Mouse (Mus musculus) embryonic facial prominence, embryonic 15.5 days (tissue): ENCODE results near the gene Ppp1r3c. TPM values are rescaled to one million over a fixed set of nuclear protein-coding genes. Genes with fewer than 3 reads are reported as not detected.
A peak's percentile ranks its signal among the peaks of the same experiment; 100 is the strongest.

ENCODE experiments used
- ATAC-seq: fragments of 200-750 bp; cut with Nextera tagmentation; 2 replicates; pipeline ENCODE4 v1.8.0; 2017; ENCODE audit warnings: low read depth, moderate TSS enrichment; ENCODE audit not compliant: insufficient number of reproducible peaks, low FRiP score, low TSS enrichment
- H3K27ac ChIP-seq: fragments of 300-500 bp; sonication (generic); replicated peaks from 2 replicates; pipeline ENCODE4 v1.5.1; 2015; ENCODE audit warnings: mild to moderate bottlenecking, inconsistent platforms
- H3K27me3 ChIP-seq: fragments of 300-500 bp; sonication (generic); 2 replicates; pipeline ENCODE4 v1.6.1; 2015; ENCODE audit warnings: inconsistent platforms
- H3K36me3 ChIP-seq: fragments of 300-500 bp; sonication (generic); 2 replicates; pipeline ENCODE4 v1.6.1; 2015; ENCODE audit warnings: mild to moderate bottlenecking, inconsistent platforms
- H3K4me1 ChIP-seq: fragments of 300-500 bp; sonication (generic); 2 replicates; pipeline ENCODE4 v1.6.1; 2015; ENCODE audit warnings: inconsistent platforms
- H3K4me2 ChIP-seq: fragments of 300-500 bp; sonication (generic); replicated peaks from 2 replicates; pipeline ENCODE4 v1.6.1; 2015; ENCODE audit warnings: mild to moderate bottlenecking, inconsistent platforms
- H3K4me3 ChIP-seq: fragments of 300-500 bp; sonication (generic); replicated peaks from 2 replicates; pipeline ENCODE4 v1.5.1; 2015; ENCODE audit warnings: mild to moderate bottlenecking, inconsistent platforms
- H3K9ac ChIP-seq: fragments of 300-500 bp; sonication (generic); 2 replicates; pipeline ENCODE4 v1.6.1; 2015; ENCODE audit warnings: inconsistent platforms
- H3K9me3 ChIP-seq: fragments of 300-500 bp; sonication (generic); replicated peaks from 2 replicates; pipeline ENCODE4 v1.6.1; 2016; ENCODE audit warnings: inconsistent platforms
- WGBS: fragments of 180-500 bp; shearing (Covaris S2); methylation state at CpG from one replicate; pipeline ENCODE4 v1.1.7; 2015; 5-methylcytosine and 5-hydroxymethylcytosine counted together
- polyA plus RNA-seq: library from polyadenylated mRNA; unstranded; fragments of >200 nt; fragmentation: Nextera tagmentation; extraction: Ambion mirVana; gene quantifications from 2 replicates; pipeline ENCODE4 v1.2.1, GENCODE M21; 2015

Gene Ppp1r3c
- polyA plus RNA-seq, 1 experiment from 2014 or later = 16.6 TPM

GRCm38 (mm10) chr19:36716221-36716620 is 20.2 kb downstream of the Ppp1r3c start:
- H3K36me3 ChIP-seq = no peaks in the 10 kb centered on the region
- H3K27me3 ChIP-seq = no peaks in the 10 kb centered on the region
- 60% methylated on average over 7 of the region's 7 CpGs for WGBS
- no peak overlapping the region for H3K4me2 ChIP-seq
- no peak overlapping the region for H3K27ac ChIP-seq
- no peaks in the 10 kb centered on the region for H3K9me3 ChIP-seq
- H3K4me1 ChIP-seq = 0 out of 2 replicates have a peak, but pooled peaks cover 4% of the 10 kb centered on the region
- no peak for ATAC-seq
- H3K4me3 ChIP-seq = no peak overlapping the region
- no peak overlapping the region for H3K9ac ChIP-seq

GRCm38 (mm10) chr19:36715591-36715990 is 20.9 kb downstream of the Ppp1r3c start:
- Histone ChIP-seq H3K27me3 (no peaks in the 10 kb centered on the region), H3K9me3 (no peaks in the 10 kb centered on the region), H3K4me3 (no peak overlapping the region), H3K27ac (no peak overlapping the region), H3K4me2 (no peak overlapping the region), H3K9ac (no peak overlapping the region), H3K36me3 (no peaks in the 10 kb centered on the region), H3K4me1 (no peaks in the 10 kb centered on the region)
- ATAC-seq = no peak
- 92% methylated on average over 10 of the region's 10 CpGs for whole genome bisulfite sequencing

- ATAC-seq = no peak
- 55% methylated on average over 1 of the region's 1 CpGs for WGBS
Measured at GRCm38 (mm10) chr19:36714492-36714891, 22.0 kb downstream of the Ppp1r3c start.

GRCm38 (mm10) chr19:36713092-36713491 is 23.4 kb downstream of the Ppp1r3c start:
- H3K4me1 ChIP-seq = no peaks in the 10 kb centered on the region
- H3K27me3 ChIP-seq = no peaks in the 10 kb centered on the region
- H3K27ac ChIP-seq = no peak overlapping the region
- no peak overlapping the region for H3K9ac ChIP-seq
- no peak overlapping the region for H3K4me3 ChIP-seq
- no peaks in the 10 kb centered on the region for H3K36me3 ChIP-seq
- no peak overlapping the region for H3K4me2 ChIP-seq
- ATAC-seq = no peak
- no peaks in the 10 kb centered on the region for H3K9me3 ChIP-seq
- WGBS = 62% methylated on average over 13 of the region's 13 CpGs

More at GRCm38 (mm10) chr19:36714492-36714891, 22.0 kb downstream of the Ppp1r3c start:
- Histone ChIP-seq H3K9me3 (no peaks in the 10 kb centered on the region), H3K9ac (no peak overlapping the region), H3K36me3 (no peaks in the 10 kb centered on the region), H3K4me1 (no peaks in the 10 kb centered on the region), H3K27ac (no peak overlapping the region), H3K4me3 (no peak overlapping the region), H3K27me3 (no peaks in the 10 kb centered on the region), H3K4me2 (no peak overlapping the region)

- H3K27ac ChIP-seq = 0 out of 2 replicates have a peak overlapping the region, but pooled peaks have one; percentile 28
- H3K9ac ChIP-seq = no peak overlapping the region
- no peak overlapping the region for H3K4me3 ChIP-seq
- no peaks in the 10 kb centered on the region for H3K36me3 ChIP-seq
- ATAC-seq = no peak
- H3K27me3 ChIP-seq = no peaks in the 10 kb centered on the region
- WGBS = 64% methylated on average over 6 of the region's 6 CpGs
- H3K9me3 ChIP-seq = no peaks in the 10 kb centered on the region
- H3K4me2 ChIP-seq = no peak overlapping the region
- peaks cover 14% of the 10 kb centered on the region for H3K4me1 ChIP-seq
Measured at GRCm38 (mm10) chr19:36706195-36706594, 30.3 kb downstream of the Ppp1r3c start.

- ATAC-seq = peak; percentile 29; the same call in 1 of the 2 replicates
- Histone ChIP-seq H3K4me3 (no peak overlapping the region), H3K9ac (no peak overlapping the region), H3K36me3 (no peaks in the 10 kb centered on the region), H3K27ac (peak overlapping the region; percentile 63; the same call in 1 of the 2 replicates), H3K27me3 (no peaks in the 10 kb centered on the region), H3K9me3 (no peaks in the 10 kb centered on the region), H3K4me1 (peaks cover 18% of the 10 kb centered on the region), H3K4me2 (no peak overlapping the region)
- 62% methylated on average over 17 of the region's 17 CpGs for WGBS
Measured at GRCm38 (mm10) chr19:36705286-36706146, 30.9 kb downstream of the Ppp1r3c start.

GRCm38 (mm10) chr19:36704763-36705162 is 31.7 kb downstream of the Ppp1r3c start:
- H3K9me3 ChIP-seq = no peaks in the 10 kb centered on the region
- no peak for ATAC-seq
- H3K27ac ChIP-seq = peak overlapping the region; percentile 63; the same call in 1 of the 2 replicates
- no peaks in the 10 kb centered on the region for H3K36me3 ChIP-seq
- peaks cover 18% of the 10 kb centered on the region for H3K4me1 ChIP-seq
- 84% methylated on average over 7 of the region's 7 CpGs for WGBS
- H3K9ac ChIP-seq = no peak overlapping the region
- H3K4me3 ChIP-seq = no peak overlapping the region
- no peaks in the 10 kb centered on the region for H3K27me3 ChIP-seq
- no peak overlapping the region for H3K4me2 ChIP-seq

- Histone ChIP-seq H3K27ac (peak overlapping the region; percentile 66), H3K9ac (no peak overlapping the region), H3K4me1 (peaks cover 30% of the 10 kb centered on the region)
Measured at GRCm38 (mm10) chr19:36701809-36702622, 34.4 kb downstream of the Ppp1r3c start.

GRCm38 (mm10) chr19:36701366-36701765 is 35.1 kb downstream of the Ppp1r3c start:
- no peak for ATAC-seq
- Histone ChIP-seq H3K36me3 (no peaks in the 10 kb centered on the region), H3K4me1 (peaks cover 37% of the 10 kb centered on the region), H3K4me2 (no peak overlapping the region), H3K9me3 (no peaks in the 10 kb centered on the region), H3K9ac (no peak overlapping the region), H3K4me3 (no peak overlapping the region), H3K27me3 (no peaks in the 10 kb centered on the region), H3K27ac (peak overlapping the region; percentile 66)
- WGBS = 28% methylated on average over 3 of the region's 3 CpGs

More at GRCm38 (mm10) chr19:36701809-36702622, 34.4 kb downstream of the Ppp1r3c start:
- no peak overlapping the region for H3K4me2 ChIP-seq
- H3K36me3 ChIP-seq = no peaks in the 10 kb centered on the region
- no peaks in the 10 kb centered on the region for H3K9me3 ChIP-seq
- ATAC-seq = no peak
- H3K27me3 ChIP-seq = no peaks in the 10 kb centered on the region
- H3K4me3 ChIP-seq = no peak overlapping the region
- 33% methylated on average over 9 of the region's 9 CpGs for WGBS

GRCm38 (mm10) chr19:36700937-36701336 is 35.5 kb downstream of the Ppp1r3c start:
- H3K4me3 ChIP-seq = no peak overlapping the region
- WGBS = 61% methylated on average over 4 of the region's 4 CpGs
- no peak overlapping the region for H3K4me2 ChIP-seq
- peak overlapping the region; percentile 22; the same call in 1 of the 2 replicates for H3K27ac ChIP-seq
- no peaks in the 10 kb centered on the region for H3K36me3 ChIP-seq
- H3K27me3 ChIP-seq = no peaks in the 10 kb centered on the region
- no peak for ATAC-seq
- H3K9ac ChIP-seq = no peak overlapping the region
- no peaks in the 10 kb centered on the region for H3K9me3 ChIP-seq
- peaks cover 37% of the 10 kb centered on the region for H3K4me1 ChIP-seq

GRCm38 (mm10) chr19:36699151-36699550 is 37.3 kb downstream of the Ppp1r3c start:
- peaks cover 37% of the 10 kb centered on the region for H3K4me1 ChIP-seq
- H3K4me3 ChIP-seq = no peak overlapping the region
- no peak overlapping the region for H3K27ac ChIP-seq
- no peaks in the 10 kb centered on the region for H3K36me3 ChIP-seq
- WGBS = 72% methylated on average over 1 of the region's 1 CpGs
- no peaks in the 10 kb centered on the region for H3K27me3 ChIP-seq
- ATAC-seq = no peak
- no peak overlapping the region for H3K9ac ChIP-seq
- no peak overlapping the region for H3K4me2 ChIP-seq
- H3K9me3 ChIP-seq = no peaks in the 10 kb centered on the region
